Mouse (Mus musculus): ENCODE measurements around the gene Gimap1. TPM values are rescaled to one million over a fixed set of nuclear protein-coding genes. Genes with fewer than 3 reads are reported as not detected.

Gene Gimap1
- total and polyA plus RNA-seq, 3 experiments = 6.6 to 9.4 (median 8.9) TPM

DNA sequence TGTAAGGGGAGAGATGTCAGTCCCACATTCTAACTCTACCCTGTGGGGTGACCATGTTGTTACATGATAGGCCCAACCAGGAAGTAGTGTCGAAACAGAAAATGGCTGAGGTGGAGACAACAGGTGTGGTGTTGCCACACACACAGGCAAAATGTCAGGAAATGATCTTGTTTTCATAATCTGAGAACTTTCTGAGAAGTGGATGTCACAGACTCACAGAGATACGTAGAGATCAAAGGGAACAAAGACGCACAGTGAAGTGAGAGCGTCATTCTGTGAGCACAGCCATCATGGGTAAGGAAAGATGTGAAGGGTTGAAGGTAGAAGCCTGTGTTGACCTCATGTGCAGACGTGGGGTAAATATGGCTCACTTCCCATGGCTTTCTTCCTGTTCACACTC lies 11.1 kb upstream of the Gimap1 start:
- no peak overlapping the region for H3K4me3 ChIP-seq
- no peak overlapping the region for H3K27ac ChIP-seq
- TF ChIP-seq EP300 (IDR thresholded peaks at IDR 0.05; ENCODE audit: insufficient read depth, low read depth, low read length) (no peak), CTCF (IDR thresholded peaks at IDR 0.05) (no peak), POLR2A (IDR thresholded peaks at IDR 0.05; ENCODE audit: insufficient read depth, low read depth, low read length) (no peak)
- no peaks in the 10 kb centered on the region; the same call in 1 of the 2 replicates for H3K4me1 ChIP-seq (ENCODE audit: control insufficient read depth, insufficient read depth, low read length)
- 84% methylated on average over 5 of the region's 5 CpGs for WGBS
- no peak overlapping the region for H3K9ac ChIP-seq (ENCODE audit: low read depth, low read length)
- no peak for DNase-seq
- no peaks in the 10 kb centered on the region for H3K36me3 ChIP-seq (ENCODE audit: control insufficient read depth, insufficient read depth, low read length)
- H3K79me2 ChIP-seq (replicated peaks; ENCODE audit: control insufficient read depth, insufficient read depth, low read length) = no peaks in the 10 kb centered on the region
- intact Hi-C loops (cut with DNase I) = no loop called here
- no peaks in the 10 kb centered on the region for H3K27me3 ChIP-seq (ENCODE audit: control insufficient read depth, insufficient read depth, low read length)

GRCm38 (mm10) chr6:48732864-48733304 lies 6.0 kb upstream of the Gimap1 start:
- no peaks in the 10 kb centered on the region for H3K36me3 ChIP-seq (ENCODE audit: control insufficient read depth, insufficient read depth, low read length)
- WGBS = 50% methylated on average over 8 of the region's 8 CpGs
- TF ChIP-seq POLR2A (IDR thresholded peaks at IDR 0.05; ENCODE audit: insufficient read depth, low read depth, low read length) (no peak), EP300 (IDR thresholded peaks at IDR 0.05; ENCODE audit: insufficient read depth, low read depth, low read length) (no peak), CTCF (IDR thresholded peaks at IDR 0.05) (no peak)
- H3K4me3 ChIP-seq = no peak overlapping the region
- no peaks in the 10 kb centered on the region for H3K27me3 ChIP-seq (ENCODE audit: control insufficient read depth, insufficient read depth, low read length)
- H3K9ac ChIP-seq (ENCODE audit: low read depth, low read length) = no peak overlapping the region
- no peaks in the 10 kb centered on the region for H3K79me2 ChIP-seq (replicated peaks; ENCODE audit: control insufficient read depth, insufficient read depth, low read length)
- no peaks in the 10 kb centered on the region for H3K4me1 ChIP-seq (ENCODE audit: control insufficient read depth, insufficient read depth, low read length)
- no peak overlapping the region for H3K27ac ChIP-seq
- DNase-seq = peak in 1 of 2 experiments; percentile 35
- intact Hi-C loops (cut with DNase I) = no loop called here

GRCm38 (mm10) chr6:48733660-48734059 lies 5.2 kb upstream of the Gimap1 start:
- H3K9ac ChIP-seq (ENCODE audit: low read depth, low read length) = no peak overlapping the region
- H3K27ac ChIP-seq = no peak overlapping the region
- TF ChIP-seq POLR2A (IDR thresholded peaks at IDR 0.05; ENCODE audit: insufficient read depth, low read depth, low read length) (no peak), EP300 (IDR thresholded peaks at IDR 0.05; ENCODE audit: insufficient read depth, low read depth, low read length) (no peak)
- H3K4me1 ChIP-seq (ENCODE audit: control insufficient read depth, insufficient read depth, low read length) = no peaks in the 10 kb centered on the region
- DNase-seq = no peak
- no peaks in the 10 kb centered on the region for H3K27me3 ChIP-seq (ENCODE audit: control insufficient read depth, insufficient read depth, low read length)
- H3K36me3 ChIP-seq (ENCODE audit: control insufficient read depth, insufficient read depth, low read length) = no peaks in the 10 kb centered on the region
- intact Hi-C loops (cut with DNase I) = no loop called here
- no peaks in the 10 kb centered on the region for H3K79me2 ChIP-seq (replicated peaks; ENCODE audit: control insufficient read depth, insufficient read depth, low read length)
- H3K4me3 ChIP-seq = no peak overlapping the region
- WGBS = 93% methylated on average over 1 of the region's 1 CpGs

GRCm38 (mm10) chr6:48737053-48737452 lies 1.8 kb upstream of the Gimap1 start:
- Histone ChIP-seq H3K9ac (ENCODE audit: low read depth, low read length) (no peak overlapping the region), H3K79me2 (replicated peaks; ENCODE audit: control insufficient read depth, insufficient read depth, low read length) (no peaks in the 10 kb centered on the region), H3K4me1 (ENCODE audit: control insufficient read depth, insufficient read depth, low read length) (no peaks in the 10 kb centered on the region; the same call in 1 of the 2 replicates), H3K27me3 (ENCODE audit: control insufficient read depth, insufficient read depth, low read length) (no peaks in the 10 kb centered on the region; the same call in 1 of the 2 replicates), H3K27ac (no peak overlapping the region), H3K36me3 (ENCODE audit: control insufficient read depth, insufficient read depth, low read length) (peaks cover 4% of the 10 kb centered on the region; the same call in 1 of the 2 replicates), H3K4me3 (no peak overlapping the region)
- no peak for TF ChIP-seq EP300 (IDR thresholded peaks at IDR 0.05; ENCODE audit: insufficient read depth, low read depth, low read length)
- TF ChIP-seq CTCF (IDR thresholded peaks at IDR 0.05) = no peak
- no peak for TF ChIP-seq POLR2A (IDR thresholded peaks at IDR 0.05; ENCODE audit: insufficient read depth, low read depth, low read length)
- 80% methylated on average over 2 of the region's 2 CpGs for WGBS
- DNase-seq = no peak
- intact Hi-C loops (cut with DNase I) = no loop called here

GRCm38 (mm10) chr6:48737688-48738087 lies 1.2 kb upstream of the Gimap1 start:
- no peaks in the 10 kb centered on the region for H3K79me2 ChIP-seq (replicated peaks; ENCODE audit: control insufficient read depth, insufficient read depth, low read length)
- intact Hi-C loops (cut with DNase I) = no loop called here
- H3K4me1 ChIP-seq (ENCODE audit: control insufficient read depth, insufficient read depth, low read length) = no peaks in the 10 kb centered on the region; the same call in 1 of the 2 replicates
- DNase-seq = peak in 1 of 2 experiments; percentile 52
- no peak for TF ChIP-seq EP300 (IDR thresholded peaks at IDR 0.05; ENCODE audit: insufficient read depth, low read depth, low read length)
- TF ChIP-seq POLR2A (IDR thresholded peaks at IDR 0.05; ENCODE audit: insufficient read depth, low read depth, low read length) = no peak
- TF ChIP-seq CTCF (IDR thresholded peaks at IDR 0.05) = no peak
- no peak overlapping the region for H3K27ac ChIP-seq
- H3K27me3 ChIP-seq (ENCODE audit: control insufficient read depth, insufficient read depth, low read length) = no peaks in the 10 kb centered on the region; the same call in 1 of the 2 replicates
- WGBS = 69% methylated on average over 5 of the region's 5 CpGs
- H3K36me3 ChIP-seq (ENCODE audit: control insufficient read depth, insufficient read depth, low read length) = peaks cover 4% of the 10 kb centered on the region; the same call in 1 of the 2 replicates
- H3K4me3 ChIP-seq = no peak overlapping the region
- no peak overlapping the region for H3K9ac ChIP-seq (ENCODE audit: low read depth, low read length)

GRCm38 (mm10) chr6:48739780-48740055 lies 864 bp downstream of the Gimap1 start:
- TF ChIP-seq CTCF (IDR thresholded peaks at IDR 0.05) = no peak
- no peak for TF ChIP-seq EP300 (IDR thresholded peaks at IDR 0.05; ENCODE audit: insufficient read depth, low read depth, low read length)
- TF ChIP-seq POLR2A (IDR thresholded peaks at IDR 0.05; ENCODE audit: insufficient read depth, low read depth, low read length) = no peak
- peaks cover 3% of the 10 kb centered on the region for H3K4me1 ChIP-seq (ENCODE audit: control insufficient read depth, insufficient read depth, low read length)
- H3K9ac ChIP-seq (ENCODE audit: low read depth, low read length) = peak overlapping the region; percentile 62
- peaks cover 2% of the 10 kb centered on the region; the same call in 1 of the 2 replicates for H3K79me2 ChIP-seq (replicated peaks; ENCODE audit: control insufficient read depth, insufficient read depth, low read length)
- peak overlapping the region; percentile 94 for H3K27ac ChIP-seq
- peak overlapping the region; percentile 73 for H3K4me3 ChIP-seq
- intact Hi-C loops (cut with DNase I) = no loop called here
- peak in 1 of 2 experiments; percentile 11 for DNase-seq
- 56% methylated on average over 3 of the region's 3 CpGs for WGBS
- no peaks in the 10 kb centered on the region; the same call in 1 of the 2 replicates for H3K27me3 ChIP-seq (ENCODE audit: control insufficient read depth, insufficient read depth, low read length)
- H3K36me3 ChIP-seq (ENCODE audit: control insufficient read depth, insufficient read depth, low read length) = peaks cover 4% of the 10 kb centered on the region; the same call in 1 of the 2 replicates

All from heart, adult 2 months (tissue).